7 mouse cellular contexts compared by ENCODE assay signal in genomic region chr7:113258430-113258829, GRCm38 (mm10). TPM values are rescaled to one million over a fixed set of nuclear protein-coding genes. Genes with fewer than 3 reads are reported as not detected.
DNase-seq lines count a peak whose midpoint lies in the region; ATAC-seq and TF ChIP-seq lines count a peak whose summit lies in the region.

No protein-coding gene starts in this region.

- no peak overlapping the region for H3K4me3 ChIP-seq in intestine, postnatal 0 days (ENCODE audit: low read depth, low read length)
- H3K4me3 ChIP-seq in intestine, embryonic 15.5 days (replicated peaks): no peak overlapping the region

- H3K4me2 ChIP-seq in intestine, postnatal 0 days (replicated peaks; ENCODE audit: low read depth): no peak overlapping the region
- H3K4me2 ChIP-seq in intestine, embryonic 15.5 days (replicated peaks): no peak overlapping the region

- no peaks in the 10 kb centered on the region for H3K36me3 ChIP-seq in intestine, postnatal 0 days (ENCODE audit: control insufficient read depth, insufficient read depth)
- H3K36me3 ChIP-seq in intestine, embryonic 15.5 days: no peaks in the 10 kb centered on the region

- H3K27me3 ChIP-seq in intestine, postnatal 0 days (replicated peaks; ENCODE audit: control insufficient read depth, insufficient read depth, low read length): no peaks in the 10 kb centered on the region
- H3K27me3 ChIP-seq in intestine, embryonic 15.5 days (replicated peaks): no peaks in the 10 kb centered on the region

- 71% methylated on average over 4 of the region's 4 CpGs for WGBS in intestine, postnatal 0 days
- WGBS in intestine, embryonic 15.5 days: 69% methylated on average over 4 of the region's 4 CpGs

- no peaks in the 10 kb centered on the region for H3K9me3 ChIP-seq in intestine, postnatal 0 days (ENCODE audit: control insufficient read depth)
- no peaks in the 10 kb centered on the region for H3K9me3 ChIP-seq in intestine, embryonic 15.5 days

- H3K27ac ChIP-seq in intestine, postnatal 0 days (ENCODE audit: low read depth, low read length): no peak overlapping the region
- H3K27ac ChIP-seq in intestine, embryonic 15.5 days: no peak overlapping the region

- no peaks in the 10 kb centered on the region for H3K4me1 ChIP-seq in intestine, postnatal 0 days (replicated peaks; ENCODE audit: control insufficient read depth, insufficient read depth, low read length)
- H3K4me1 ChIP-seq in intestine, embryonic 15.5 days (replicated peaks): peaks cover 15% of the 10 kb centered on the region; the same call in 1 of the 2 replicates

- ATAC-seq in intestine, postnatal 0 days: no peak
- ATAC-seq in intestine, embryonic 15.5 days: no peak
- ATAC-seq in common myeloid progenitor, adult 5-6 weeks (replicated peaks; ENCODE audit: low read depth, poor library complexity, severe bottlenecking): peak; percentile 53; the same call in 1 of the 2 replicates
- no peak for ATAC-seq in granulocyte monocyte progenitor cell, adult 5-6 weeks (replicated peaks; ENCODE audit: poor library complexity, severe bottlenecking)

- TF ChIP-seq CTCF in intestine, postnatal 0 days (IDR thresholded peaks at IDR 0.05; ENCODE audit: low read depth): peak; percentile 62

- DNase-seq in 3134 (ENCODE audit: extremely low read depth, insufficient read length, low spot score): peak; percentile 28
- DNase-seq in CD4-positive, CD25-positive, alpha-beta regulatory T cell, adult 2 months (ENCODE audit: low read depth, low spot score): peak; percentile 73
- DNase-seq in right cerebral cortex, postnatal 25 days: no peak

- no peak overlapping the region for H3K9ac ChIP-seq in intestine, postnatal 0 days (ENCODE audit: low read depth, low read length)
- H3K9ac ChIP-seq in intestine, embryonic 15.5 days: no peak overlapping the region

RNA-seq across cellular contexts. Expression of gene Arntl, which starts 51.2 kb away (rescaled TPM):
- 5.3 and 5.4 TPM in 2 replicates for polyA plus RNA-seq in intestine, postnatal 0 days (2015; fragmentation: Nextera tagmentation; extraction: Ambion mirVana)
- polyA plus RNA-seq in intestine, embryonic 15.5 days (2015; fragmentation: Nextera tagmentation; extraction: Ambion mirVana): 8.4 and 8.5 TPM in 2 replicates
- total RNA-seq in common myeloid progenitor, adult 5-6 weeks (2017): 6.4 and 9.0 TPM in 2 replicates
- 6.0 and 6.9 TPM in 2 replicates for total RNA-seq in granulocyte monocyte progenitor cell, adult 5-6 weeks (2014; fragmentation: Nextera tagmentation)
- total RNA-seq in granulocyte monocyte progenitor cell, adult 5-6 weeks (2017): 11.8 TPM in 2 replicates
